Mouse (Mus musculus) spleen, postnatal 4 days (tissue): ENCODE measurements at regions not wholly inside any gene's neighbourhood (a gene's known extent, or its start where the extent isn't known, plus 50 kb on each side); places are given as distances from the start of the nearest gene placed in this dataset.

Experiments used
- DNase-seq, 2 experiments: peaks; one replicate each; pipeline ENCODE4 v3.0.0; 2022; ENCODE audit warnings: low spot score in 2 of 2

DNA sequence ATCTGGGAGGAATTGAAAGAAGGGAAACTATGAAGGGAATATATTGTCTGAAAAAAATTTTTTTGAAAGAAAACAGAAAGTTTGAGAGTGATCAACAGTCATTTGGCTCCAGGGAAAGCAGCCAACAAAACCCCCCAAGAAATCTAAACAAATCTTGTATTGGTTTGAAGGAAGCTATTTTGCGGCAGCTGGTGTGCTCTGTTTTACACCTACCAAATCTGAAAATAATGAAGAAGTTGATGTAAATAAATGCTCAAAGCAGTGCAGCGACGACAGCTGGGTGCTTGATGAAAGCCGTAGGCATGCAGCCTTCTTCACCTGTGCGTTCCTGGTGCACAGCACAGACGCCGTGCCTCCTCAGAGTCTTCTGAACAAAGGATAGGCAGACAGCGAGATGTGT, 488.2 kb downstream of the Tmem132b start:
- no peak for DNase-seq

DNA sequence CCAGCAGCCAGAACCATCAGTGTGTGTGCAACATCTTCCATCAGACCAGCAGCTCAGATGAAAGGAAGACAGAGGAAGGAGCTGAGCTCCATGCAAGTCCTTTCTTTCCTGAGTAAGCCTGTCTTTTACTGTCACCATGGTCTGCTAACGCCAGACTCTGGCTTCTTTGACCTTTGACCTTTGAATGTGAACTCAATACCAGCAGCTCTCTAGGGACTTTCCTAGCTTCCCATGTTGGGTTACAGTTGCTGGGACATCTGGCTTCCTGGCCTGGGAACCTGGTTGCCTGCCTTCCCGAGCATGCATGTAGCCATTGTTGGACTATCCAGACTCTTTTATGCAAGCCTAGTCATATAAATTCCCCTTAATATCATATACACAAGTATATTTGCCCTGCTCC, 492.3 kb downstream of the Tmem132b start:
- DNase-seq, result no peak

DNA sequence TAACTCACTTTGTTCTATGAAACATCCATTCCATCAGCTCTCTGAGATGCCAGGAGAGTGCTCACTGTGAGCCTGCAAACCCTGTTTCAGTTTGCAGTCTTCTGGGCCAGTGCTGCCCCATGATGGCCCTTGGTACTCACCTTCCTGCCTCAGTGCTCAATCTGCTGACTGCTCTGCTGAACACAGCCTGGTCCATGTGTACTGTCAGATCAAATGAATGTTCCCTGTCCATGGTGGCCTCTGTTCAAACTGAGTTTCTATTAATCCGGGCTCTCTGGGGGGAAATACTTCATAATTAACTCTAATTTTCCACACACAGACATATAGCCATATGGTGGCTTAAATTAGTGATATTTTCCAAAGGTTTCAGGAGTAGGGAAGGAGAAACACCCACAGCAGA, 503.3 kb downstream of the Tmem132b start:
- no peak for DNase-seq

DNA sequence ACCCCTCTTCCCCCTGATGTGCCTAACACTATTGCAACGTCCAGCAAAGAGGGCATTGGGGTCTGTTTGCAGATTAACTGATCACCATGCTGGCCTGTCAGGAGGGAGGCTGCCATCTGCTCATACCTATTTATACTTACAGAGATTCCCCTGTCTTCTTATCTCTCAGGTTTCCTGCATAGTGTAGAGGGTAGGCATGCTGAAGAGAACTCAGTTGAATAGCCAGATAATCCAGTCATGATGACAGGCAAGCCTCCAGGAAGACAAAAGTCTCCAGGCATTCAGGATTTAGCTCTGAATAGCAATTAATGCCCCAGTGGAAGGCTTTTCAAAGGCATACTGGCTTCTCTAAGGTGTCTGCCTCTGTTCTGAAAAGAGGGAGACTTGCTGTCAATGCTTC, 505.1 kb downstream of the Tmem132b start:
- no peak for DNase-seq

DNA sequence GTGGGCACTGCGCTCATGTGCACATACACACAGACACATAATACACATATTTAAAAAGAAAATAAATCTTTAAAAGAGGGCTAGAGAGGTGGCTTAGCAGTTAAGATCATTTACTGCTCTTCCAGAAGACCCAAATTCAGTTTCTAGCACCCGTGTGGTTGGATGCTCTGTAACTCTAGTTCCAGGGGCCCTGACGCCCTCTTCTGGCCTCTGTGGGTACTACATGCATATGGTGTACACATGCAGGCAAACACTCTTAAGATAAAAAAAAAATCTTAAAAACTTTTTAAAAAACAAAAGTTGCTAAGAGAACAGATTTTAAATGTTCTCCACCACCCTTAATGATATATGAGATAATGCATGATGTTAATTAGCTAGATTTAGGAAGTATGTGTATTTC, 514.2 kb downstream of the Tmem132b start:
- no peak for DNase-seq

DNA sequence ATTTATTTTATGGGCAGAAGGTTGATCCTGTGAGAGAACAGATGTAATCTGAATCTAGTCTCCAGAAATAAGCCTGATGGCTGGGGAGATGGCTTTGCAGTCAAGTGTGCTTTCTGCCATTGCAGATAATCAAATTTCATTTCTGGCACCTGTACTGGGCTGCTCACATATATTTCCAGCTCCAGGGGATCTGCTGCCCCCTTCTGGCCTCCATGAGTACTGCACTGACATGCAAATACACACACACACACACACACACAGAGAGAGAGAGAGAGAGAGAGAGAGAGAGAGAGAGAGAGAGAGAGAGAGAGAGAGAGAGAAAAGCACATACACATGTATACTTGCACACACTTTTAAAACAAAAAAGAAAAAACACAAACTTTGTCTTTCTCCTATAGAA, 532.1 kb downstream of the Tmem132b start:
- DNase-seq, result no peak

DNA sequence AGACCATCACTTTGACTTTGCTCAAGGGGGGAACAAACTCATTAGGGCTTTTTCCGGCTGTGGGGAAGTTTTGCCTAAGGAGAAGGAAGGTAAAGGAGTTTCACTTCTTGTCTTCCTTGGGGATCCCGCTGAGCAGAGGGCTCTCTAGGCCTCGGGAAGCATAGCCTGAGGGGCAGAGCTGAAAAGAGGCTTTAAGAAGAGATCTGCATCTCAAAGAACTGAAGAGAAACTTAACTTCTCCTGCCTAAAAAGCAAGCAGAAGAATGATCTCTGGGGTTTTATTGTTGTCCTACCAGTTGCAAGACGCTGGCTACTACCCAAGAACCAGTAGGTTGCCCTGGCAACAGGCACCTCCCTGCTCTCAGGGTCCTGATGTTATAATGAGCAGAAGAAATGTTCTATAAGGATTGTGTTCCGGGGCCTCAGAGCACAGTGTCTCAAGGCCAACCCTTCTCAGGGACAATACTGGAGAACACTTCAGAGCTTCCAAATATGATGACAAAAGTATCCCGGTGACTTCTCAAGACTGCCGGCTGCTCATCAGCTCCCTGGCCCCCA, 547.8 kb downstream of the Tmem132b start:
- no peak for DNase-seq

DNA sequence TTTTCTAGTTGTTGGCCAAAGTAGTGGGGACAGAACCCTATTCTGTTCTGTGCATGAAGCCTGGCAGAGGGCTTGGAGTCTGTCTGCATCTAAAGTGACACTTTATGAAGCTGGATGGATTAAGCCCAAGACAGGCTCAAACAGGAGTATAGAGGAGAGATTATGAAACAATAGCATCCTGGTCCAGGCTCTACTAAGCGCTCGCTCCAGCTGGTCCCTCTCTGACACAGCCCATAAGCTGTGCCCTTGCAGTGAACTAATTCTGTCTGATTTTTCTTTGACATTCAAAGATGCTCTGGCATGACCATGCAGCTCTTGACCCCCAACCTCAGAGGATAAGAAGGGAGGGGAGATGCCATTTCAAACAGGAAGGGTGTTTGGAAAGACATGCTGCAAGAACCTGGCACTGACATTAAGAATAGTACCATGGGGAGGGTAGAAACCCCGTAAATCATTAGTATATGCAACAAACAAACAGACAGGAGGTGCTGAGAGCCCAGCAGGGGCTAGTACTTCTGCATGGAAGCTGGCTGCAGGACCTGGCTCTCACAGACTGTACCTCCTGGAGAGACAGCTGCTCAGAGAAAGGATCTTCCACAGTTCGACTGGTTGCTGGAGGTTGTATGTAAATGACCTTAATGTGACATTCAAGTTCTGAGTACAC, 556.8 kb downstream of the Tmem132b start:
- no peak for DNase-seq

DNA sequence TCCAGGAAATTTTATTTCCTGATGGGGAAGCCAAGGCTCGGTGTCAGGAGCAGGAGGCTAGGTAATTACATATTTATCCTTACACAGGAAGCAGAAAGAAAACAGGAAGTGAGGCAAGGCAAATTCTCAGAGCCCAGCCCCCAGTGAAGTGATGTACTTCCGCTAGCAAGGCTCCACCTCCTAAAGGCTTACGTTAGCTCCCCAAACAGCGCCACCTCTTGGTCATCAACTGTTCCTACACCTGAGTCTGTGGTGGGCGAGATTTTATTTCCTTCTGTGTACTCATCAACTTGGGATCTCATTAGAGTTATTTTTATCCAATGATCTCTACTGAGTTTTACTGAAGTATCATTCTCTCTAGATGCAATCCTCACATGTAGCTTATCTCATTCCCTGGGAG, 561.6 kb downstream of the Tmem132b start:
- DNase-seq, result no peak

DNA sequence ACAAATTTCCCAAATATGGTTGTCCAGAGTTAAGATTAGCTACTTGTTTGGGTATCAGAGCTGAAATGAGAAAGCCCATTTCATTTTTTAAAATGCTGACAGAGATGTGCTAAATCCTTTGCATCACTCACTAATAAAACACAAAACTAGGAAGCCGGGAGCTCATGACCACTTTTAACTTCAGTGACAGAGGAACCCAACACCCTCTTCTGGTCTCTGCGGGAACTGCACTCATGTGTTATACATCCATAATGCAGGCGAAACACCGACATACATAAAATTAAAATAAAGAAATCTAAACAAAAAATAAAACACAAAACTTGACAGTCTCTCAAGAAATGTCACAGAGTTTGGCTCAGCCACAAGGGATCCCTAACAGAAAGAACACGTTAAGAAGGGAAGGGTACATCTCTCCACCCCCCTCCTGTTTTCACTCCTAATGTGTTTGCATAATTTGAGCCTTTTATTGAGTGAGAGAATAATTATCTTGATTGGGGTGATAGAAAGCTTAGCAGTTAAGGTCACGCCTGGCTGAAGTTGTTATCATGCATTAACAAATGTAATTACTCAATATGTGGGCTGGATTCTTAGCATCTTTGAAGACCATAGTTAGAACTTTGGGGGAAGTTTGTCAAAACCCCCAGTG, 565.2 kb downstream of the Tmem132b start:
- DNase-seq, result no peak

DNA sequence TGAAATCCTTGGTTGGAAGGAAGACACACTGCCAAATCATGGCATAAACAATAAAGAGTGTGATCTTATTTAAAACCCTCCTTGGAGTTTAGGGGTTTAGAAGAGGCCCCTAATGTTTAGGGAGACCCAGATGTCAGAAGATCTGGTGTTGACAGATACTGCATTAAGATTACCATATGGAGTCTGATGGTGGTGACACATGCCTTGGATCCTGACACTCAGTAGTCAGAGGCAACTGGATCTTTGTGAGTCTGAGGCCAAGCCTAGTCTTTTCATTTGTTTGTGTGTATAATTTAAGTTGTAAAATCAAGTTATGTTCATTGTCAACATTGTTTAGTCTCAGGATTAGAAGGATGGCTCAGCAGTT, 565.7 kb downstream of the Tmem132b start:
- no peak for DNase-seq

DNA sequence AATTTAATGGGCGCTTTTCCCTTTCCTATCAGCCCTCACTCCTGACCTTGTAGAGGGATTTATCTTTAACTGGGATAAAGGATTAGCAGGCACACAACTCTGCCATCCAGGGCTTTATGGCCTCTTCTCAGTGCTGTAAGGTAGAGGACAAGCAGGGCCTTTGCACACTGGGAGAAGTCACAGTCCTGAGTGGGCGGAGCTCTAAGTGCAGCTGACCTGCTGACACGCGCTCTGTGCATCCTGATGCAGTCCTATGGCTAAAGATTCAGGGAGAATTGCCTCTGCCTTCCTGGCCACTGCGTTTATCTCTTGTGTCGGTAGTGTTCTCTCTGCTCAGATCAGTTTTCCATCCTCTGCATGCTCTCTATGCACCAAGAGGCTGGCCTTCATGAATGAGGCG, 566.9 kb downstream of the Tmem132b start:
- DNase-seq, result no peak

DNA sequence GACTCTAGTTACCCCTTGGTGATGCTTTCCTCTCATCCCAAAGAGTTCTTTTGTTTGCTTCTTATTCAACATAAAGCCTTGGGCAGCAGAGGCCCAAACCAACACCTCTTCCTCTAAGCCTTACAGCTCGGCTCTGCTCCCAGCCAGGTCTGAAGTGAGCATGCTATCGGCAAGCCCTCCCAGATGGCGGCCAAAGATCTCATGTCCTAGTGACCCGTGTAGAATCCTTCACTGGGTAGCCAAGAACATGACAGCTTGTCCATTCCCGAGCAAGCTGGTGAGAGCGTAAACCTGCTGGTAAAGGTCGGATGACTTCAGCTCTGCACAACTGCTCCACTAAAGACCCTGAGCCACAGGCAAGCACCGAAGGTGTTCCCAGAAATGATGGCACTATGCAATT, 568.4 kb downstream of the Tmem132b start:
- no peak for DNase-seq

DNA sequence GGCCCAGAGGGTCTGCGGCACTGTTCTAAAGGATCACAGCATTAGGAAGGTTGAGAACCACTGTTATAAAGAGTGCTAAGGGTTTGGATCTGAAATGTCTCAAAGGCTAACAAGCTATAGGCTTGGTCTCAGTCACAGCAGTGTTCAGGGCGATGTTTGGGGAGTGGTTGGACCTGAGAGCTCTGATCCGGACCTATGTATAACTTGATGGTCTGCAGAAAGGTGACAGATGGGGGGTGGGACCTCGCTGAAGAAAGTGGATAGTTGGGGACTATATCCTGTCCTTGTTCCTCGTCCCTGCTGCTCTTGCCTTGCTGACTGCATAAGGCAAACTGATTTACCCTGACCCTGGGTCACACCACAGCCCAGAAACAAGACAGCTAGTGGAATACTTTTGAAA, 572.9 kb downstream of the Tmem132b start:
- no peak for DNase-seq

DNA sequence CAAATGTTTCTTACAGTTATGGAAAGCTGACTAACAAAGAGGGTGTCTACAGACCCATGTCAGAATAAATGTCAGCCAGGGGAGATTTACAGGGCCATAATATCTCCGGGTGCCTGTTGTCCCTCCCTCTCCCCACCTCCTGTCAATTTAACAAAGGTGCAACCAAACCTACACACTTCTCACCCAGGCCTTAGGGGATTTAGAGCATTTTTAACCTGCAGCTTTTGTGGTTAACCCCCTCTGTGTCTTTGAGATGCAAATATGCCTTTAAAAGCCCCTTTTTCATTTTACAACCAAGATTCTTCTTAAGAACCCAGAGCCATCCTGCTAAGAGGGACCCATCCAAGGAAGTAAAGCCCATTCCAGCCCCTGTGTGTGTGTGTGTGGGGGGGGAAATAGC, 573.3 kb downstream of the Tmem132b start:
- no peak for DNase-seq

DNA sequence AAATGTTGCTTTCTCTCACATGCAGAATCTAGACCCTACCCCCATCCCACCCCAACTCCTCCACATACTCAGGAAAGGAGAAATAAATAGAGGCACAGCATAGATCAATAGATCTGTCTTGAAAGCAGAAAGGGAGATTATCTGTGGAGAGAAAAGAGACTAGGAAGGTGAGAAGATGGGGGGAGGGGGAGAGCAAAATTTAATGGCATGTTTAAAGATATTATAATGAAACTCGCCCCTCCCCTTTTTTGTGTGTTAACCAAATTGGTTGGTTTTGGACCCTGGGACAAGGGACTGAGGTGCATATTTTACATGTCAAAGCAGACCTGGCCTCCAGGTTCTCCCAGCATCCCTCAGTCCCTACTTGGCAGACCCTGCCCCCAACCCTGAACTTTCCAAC, 573.9 kb downstream of the Tmem132b start:
- DNase-seq, result no peak

DNA sequence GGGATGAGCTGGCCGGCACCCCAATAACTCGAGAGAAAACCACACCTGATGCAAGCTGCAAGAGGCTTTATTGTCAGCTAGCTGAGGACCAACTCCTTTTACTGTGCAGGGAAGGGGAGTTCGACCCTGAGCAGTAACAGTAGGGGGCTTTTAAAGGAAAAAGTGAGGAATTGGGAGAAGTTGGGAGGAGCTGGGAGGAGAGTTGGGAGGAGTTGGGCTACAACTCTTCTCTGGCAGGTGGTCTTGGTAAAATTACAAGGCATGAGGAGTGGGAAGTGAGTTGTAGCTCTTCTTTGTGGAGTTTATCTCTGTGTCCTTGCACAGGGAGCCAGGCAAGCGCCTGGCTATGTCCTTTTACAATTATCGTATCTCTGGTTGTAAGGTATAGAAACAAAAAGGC, 575.4 kb downstream of the Tmem132b start:
- no peak for DNase-seq

DNA sequence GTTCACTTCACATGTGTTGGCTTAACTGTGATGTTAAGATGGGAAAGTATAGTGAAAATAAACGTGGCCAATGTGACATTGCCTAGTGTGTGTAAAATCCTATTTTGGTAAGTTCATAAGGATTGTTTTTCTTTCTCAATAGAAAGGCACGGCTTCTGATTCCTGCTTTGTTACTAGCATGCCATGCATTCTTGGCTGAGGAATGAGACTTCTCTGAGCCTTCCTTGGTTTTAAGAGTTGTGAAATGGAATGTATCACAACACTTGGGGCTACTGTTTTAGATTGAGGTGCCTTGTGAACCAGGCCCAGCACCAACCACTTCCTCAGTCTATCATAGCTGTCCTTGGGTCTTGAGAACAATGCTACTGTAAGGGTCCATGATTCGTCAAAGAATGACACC, 577.3 kb downstream of the Tmem132b start:
- DNase-seq, result no peak

DNA sequence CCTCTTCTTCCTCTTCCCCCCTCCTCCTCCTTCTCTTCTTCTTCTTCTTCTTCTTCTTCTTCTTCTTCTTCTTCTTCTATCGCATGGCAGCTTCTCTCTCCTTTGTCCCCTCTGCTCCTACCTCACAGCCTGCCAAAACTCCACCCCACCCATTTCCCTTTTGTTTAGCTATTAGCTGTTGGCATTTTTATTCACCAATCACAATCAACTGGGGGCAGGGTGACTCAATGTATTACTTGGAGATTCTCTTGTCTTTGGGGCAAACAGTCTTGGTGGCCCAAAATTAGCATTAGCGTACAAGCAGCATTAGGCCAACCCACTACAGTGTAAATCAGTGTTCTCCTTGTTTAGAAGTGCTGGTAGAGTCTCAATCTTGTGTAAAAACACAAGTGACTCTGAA, 585.7 kb downstream of the Tmem132b start:
- DNase-seq, result no peak

DNA sequence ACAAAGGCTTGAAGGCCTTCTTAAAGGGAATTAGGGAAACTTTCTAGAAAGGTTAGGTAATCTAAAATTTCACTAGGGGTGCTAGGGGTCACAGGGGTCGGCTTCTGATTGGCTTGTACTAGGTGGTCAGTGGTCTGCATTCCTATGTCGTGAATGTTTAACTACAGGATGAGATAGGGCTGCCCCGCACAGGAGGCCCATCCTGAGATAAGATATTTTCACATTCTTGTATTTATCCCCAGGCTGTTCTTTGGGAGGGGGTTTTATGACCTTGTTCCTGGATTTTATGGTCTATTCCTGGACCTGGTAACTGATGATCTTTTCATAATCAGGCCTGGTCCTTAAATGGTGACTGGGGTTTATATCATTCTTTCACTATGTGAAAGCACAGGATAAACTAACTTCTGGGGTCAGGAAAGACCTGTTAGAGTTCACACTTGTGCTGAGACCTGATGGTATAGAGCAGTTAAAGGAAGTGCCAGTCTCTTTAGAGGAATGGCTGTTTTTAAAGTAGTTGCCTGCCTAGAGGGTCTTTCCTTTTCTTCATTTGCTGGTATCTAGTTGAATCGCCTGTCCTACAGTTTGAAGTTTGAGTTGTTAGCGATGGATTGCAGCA, 586.4 kb downstream of the Tmem132b start:
- DNase-seq, result no peak

DNA sequence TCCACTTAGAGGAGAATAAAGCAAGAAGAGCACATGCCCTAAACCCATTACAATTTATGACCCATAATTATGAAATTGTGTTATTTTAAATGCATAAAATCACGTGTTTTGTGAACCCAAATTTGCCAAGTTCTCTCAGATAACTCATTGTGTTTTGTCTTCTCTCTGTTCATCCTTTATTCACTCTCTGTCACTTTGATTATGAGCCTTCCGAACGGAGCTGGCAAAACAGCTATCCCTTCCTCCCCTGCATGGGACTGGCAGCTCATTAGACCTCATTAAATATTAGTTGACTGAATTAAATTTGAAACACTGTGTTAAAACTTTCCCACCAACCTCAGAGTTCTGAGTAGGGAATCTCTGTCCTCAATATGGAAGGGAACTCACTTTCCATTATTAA, 587.2 kb downstream of the Tmem132b start:
- no peak for DNase-seq

DNA sequence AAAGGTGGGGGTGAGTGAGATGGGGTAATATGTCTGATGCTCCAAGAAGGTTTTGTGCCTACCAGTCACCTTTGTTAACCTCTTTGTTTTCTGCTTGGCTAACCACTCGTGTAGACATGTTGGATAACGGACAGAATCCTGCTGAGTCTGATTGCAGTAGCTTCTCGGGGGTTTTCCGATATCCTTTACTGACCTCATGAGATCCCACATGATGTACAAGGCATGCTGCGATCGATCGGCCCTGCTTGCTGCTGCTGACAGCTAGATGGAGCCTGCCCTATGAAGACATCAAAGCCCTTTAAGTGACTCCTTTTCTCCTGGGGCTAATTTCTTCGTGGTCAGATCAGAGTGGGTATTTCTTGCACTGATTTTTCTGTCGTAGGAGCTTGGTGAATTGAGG, 591.6 kb downstream of the Tmem132b start:
- no peak for DNase-seq

DNA sequence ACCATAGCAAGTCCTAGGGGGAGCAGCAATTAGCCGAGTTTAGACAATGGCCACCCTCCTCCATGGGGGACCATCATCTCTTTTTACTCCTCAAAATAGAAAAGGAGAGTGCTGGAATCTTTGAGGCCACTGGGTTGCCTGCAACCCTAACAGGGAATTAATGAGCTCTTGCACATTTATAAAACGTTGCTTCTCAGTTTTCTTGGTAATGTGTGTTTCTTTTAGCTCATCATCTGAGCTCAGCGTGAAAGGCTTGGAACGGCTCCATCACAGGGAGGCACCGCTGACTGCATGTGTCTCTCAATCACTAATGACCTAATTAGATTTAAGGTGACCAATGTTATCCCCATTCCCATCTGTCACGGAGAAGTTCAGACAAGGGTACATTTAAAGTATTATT, 595.9 kb downstream of the Tmem132b start:
- DNase-seq, result no peak
